Mouse (Mus musculus): ENCODE results near the gene Mical3. TPM values are rescaled to one million over a fixed set of nuclear protein-coding genes. Genes with fewer than 3 reads are reported as not detected.

The Mical3 gene
- polyA plus RNA-seq, 2 experiments: 13.3 to 17.3 TPM

- DNase-seq (ENCODE audit: low spot score) (no peak), ATAC-seq (ENCODE audit: low FRiP score, low read depth) (no peak)
- no peaks in the 10 kb centered on the region for H3K9me3 ChIP-seq (ENCODE audit: control insufficient read depth, low read length)
- 95% methylated on average over 7 of the region's 7 CpGs for WGBS
- H3K9ac ChIP-seq (ENCODE audit: low read depth, low read length, severe bottlenecking): no peak overlapping the region
- H3K4me2 ChIP-seq (replicated peaks; ENCODE audit: low read depth, low read length, severe bottlenecking): no peak overlapping the region
- no peaks in the 10 kb centered on the region for H3K27me3 ChIP-seq (ENCODE audit: control insufficient read depth, insufficient read depth, low read length)
- TF ChIP-seq POLR2A (IDR thresholded peaks at IDR 0.05; ENCODE audit: borderline replicate concordance, extremely low read depth, insufficient read depth, insufficient read length): no peak
- H3K27ac ChIP-seq (replicated peaks; ENCODE audit: low read depth, low read length): no peak overlapping the region
- H3K36me3 ChIP-seq (ENCODE audit: control insufficient read depth, insufficient read depth, low read length): peaks cover 52% of the 10 kb centered on the region
- H3K4me1 ChIP-seq (ENCODE audit: control insufficient read depth, insufficient read depth, low read length): peaks cover 14% of the 10 kb centered on the region
- no peak overlapping the region for H3K4me3 ChIP-seq (replicated peaks; ENCODE audit: low read length)
Observed at GRCm38 (mm10) chr6:121031370-121031769, 99.4 kb downstream of the Mical3 start.

GRCm38 (mm10) chr6:121029897-121030589, 100.8 kb downstream of the Mical3 start:
- Histone ChIP-seq H3K4me1 (ENCODE audit: control insufficient read depth, insufficient read depth, low read length) (peaks cover 16% of the 10 kb centered on the region), H3K27me3 (ENCODE audit: control insufficient read depth, insufficient read depth, low read length) (no peaks in the 10 kb centered on the region), H3K36me3 (ENCODE audit: control insufficient read depth, insufficient read depth, low read length) (peaks cover 52% of the 10 kb centered on the region), H3K4me2 (replicated peaks; ENCODE audit: low read depth, low read length, severe bottlenecking) (no peak overlapping the region), H3K9me3 (ENCODE audit: control insufficient read depth, low read length) (no peaks in the 10 kb centered on the region), H3K27ac (replicated peaks; ENCODE audit: low read depth, low read length) (no peak overlapping the region), H3K4me3 (replicated peaks; ENCODE audit: low read length) (no peak overlapping the region), H3K9ac (ENCODE audit: low read depth, low read length, severe bottlenecking) (no peak overlapping the region)
- WGBS: 91% methylated on average over 19 of the region's 19 CpGs
- ATAC-seq (ENCODE audit: low FRiP score, low read depth) (no peak), DNase-seq (ENCODE audit: low spot score) (no peak)
- TF ChIP-seq POLR2A (IDR thresholded peaks at IDR 0.05; ENCODE audit: borderline replicate concordance, extremely low read depth, insufficient read depth, insufficient read length): no peak

- Histone ChIP-seq H3K27ac (replicated peaks; ENCODE audit: low read depth, low read length) (no peak overlapping the region), H3K4me1 (ENCODE audit: control insufficient read depth, insufficient read depth, low read length) (peaks cover 16% of the 10 kb centered on the region), H3K9me3 (ENCODE audit: control insufficient read depth, low read length) (no peaks in the 10 kb centered on the region), H3K9ac (ENCODE audit: low read depth, low read length, severe bottlenecking) (no peak overlapping the region), H3K4me3 (replicated peaks; ENCODE audit: low read length) (no peak overlapping the region), H3K36me3 (ENCODE audit: control insufficient read depth, insufficient read depth, low read length) (peaks cover 51% of the 10 kb centered on the region), H3K4me2 (replicated peaks; ENCODE audit: low read depth, low read length, severe bottlenecking) (no peak overlapping the region), H3K27me3 (ENCODE audit: control insufficient read depth, insufficient read depth, low read length) (no peaks in the 10 kb centered on the region)
- ATAC-seq (ENCODE audit: low FRiP score, low read depth): no peak
- DNase-seq (ENCODE audit: low spot score): no peak
- no peak for TF ChIP-seq POLR2A (IDR thresholded peaks at IDR 0.05; ENCODE audit: borderline replicate concordance, extremely low read depth, insufficient read depth, insufficient read length)
- 90% methylated on average over 8 of the region's 8 CpGs for WGBS
Observed at GRCm38 (mm10) chr6:121028514-121028913, 102.3 kb downstream of the Mical3 start.

- Histone ChIP-seq H3K27ac (replicated peaks; ENCODE audit: low read depth, low read length) (no peak overlapping the region), H3K36me3 (ENCODE audit: control insufficient read depth, insufficient read depth, low read length) (peaks cover 47% of the 10 kb centered on the region), H3K9me3 (ENCODE audit: control insufficient read depth, low read length) (no peaks in the 10 kb centered on the region), H3K4me2 (replicated peaks; ENCODE audit: low read depth, low read length, severe bottlenecking) (no peak overlapping the region), H3K9ac (ENCODE audit: low read depth, low read length, severe bottlenecking) (no peak overlapping the region), H3K4me3 (replicated peaks; ENCODE audit: low read length) (no peak overlapping the region), H3K4me1 (ENCODE audit: control insufficient read depth, insufficient read depth, low read length) (peaks cover 16% of the 10 kb centered on the region), H3K27me3 (ENCODE audit: control insufficient read depth, insufficient read depth, low read length) (no peaks in the 10 kb centered on the region)
- WGBS: 64% methylated on average over 5 of the region's 5 CpGs
- DNase-seq (ENCODE audit: low spot score): no peak
- ATAC-seq (ENCODE audit: low FRiP score, low read depth): no peak
- TF ChIP-seq POLR2A (IDR thresholded peaks at IDR 0.05; ENCODE audit: borderline replicate concordance, extremely low read depth, insufficient read depth, insufficient read length): no peak
Observed at GRCm38 (mm10) chr6:121027314-121027713, 103.5 kb downstream of the Mical3 start.

- no peak for TF ChIP-seq POLR2A (IDR thresholded peaks at IDR 0.05; ENCODE audit: borderline replicate concordance, extremely low read depth, insufficient read depth, insufficient read length)
- no peak for DNase-seq (ENCODE audit: low spot score)
- Histone ChIP-seq H3K4me2 (replicated peaks; ENCODE audit: low read depth, low read length, severe bottlenecking) (no peak overlapping the region), H3K9ac (ENCODE audit: low read depth, low read length, severe bottlenecking) (no peak overlapping the region), H3K27me3 (ENCODE audit: control insufficient read depth, insufficient read depth, low read length) (no peaks in the 10 kb centered on the region), H3K9me3 (ENCODE audit: control insufficient read depth, low read length) (no peaks in the 10 kb centered on the region), H3K4me1 (ENCODE audit: control insufficient read depth, insufficient read depth, low read length) (peaks cover 16% of the 10 kb centered on the region), H3K4me3 (replicated peaks; ENCODE audit: low read length) (no peak overlapping the region), H3K27ac (replicated peaks; ENCODE audit: low read depth, low read length) (no peak overlapping the region), H3K36me3 (ENCODE audit: control insufficient read depth, insufficient read depth, low read length) (peaks cover 47% of the 10 kb centered on the region)
- WGBS: 44% methylated on average over 7 of the region's 7 CpGs
- no peak for ATAC-seq (ENCODE audit: low FRiP score, low read depth)
Observed at GRCm38 (mm10) chr6:121026866-121027265, 103.9 kb downstream of the Mical3 start.

Measured in limb, embryonic 14.5 days (tissue).